Mouse (Mus musculus) spleen, adult 12 weeks (tissue): ENCODE measurements around the gene Olfr506.
"Not testable (repeated sequence)": the region's sequence is repeated elsewhere in the genome, so short reads cannot be mapped to it uniquely, and the experiment has no call there.

ENCODE experiments used
- DNase-seq: peaks from one replicate; pipeline ENCODE4 v3.0.0; 2022; ENCODE audit warnings: low spot score

Gene Olfr506

GRCm38 (mm10) chr7:108610487-108610886, at the start of gene Olfr506:
Olfr506 (plus strand) TSS chr7:108610787.
- no peak for DNase-seq

GRCm38 (mm10) chr7:108565693-108566092, 44.9 kb upstream of the Olfr506 start, which contains the start of gene Olfr504:
Olfr504 (minus strand) TSS chr7:108565793.
- DNase-seq = no peak

GRCm38 (mm10) chr7:108589797-108590196, 20.8 kb upstream of the Olfr506 start:
- DNase-seq = no peak

- not testable (repeated sequence) for DNase-seq
Observed at GRCm38 (mm10) chr7:108601916-108602315, 8.7 kb upstream of the Olfr506 start.

- no peak for DNase-seq
Observed at GRCm38 (mm10) chr7:108614110-108614509, 3.5 kb downstream of the Olfr506 start.

- DNase-seq = not testable (repeated sequence)
Observed at GRCm38 (mm10) chr7:108616781-108617180, 6.2 kb downstream of the Olfr506 start.

- no peak for DNase-seq
Observed at GRCm38 (mm10) chr7:108621514-108621913, 10.9 kb downstream of the Olfr506 start, which contains the start of gene Olfr507. Olfr507 (plus strand) TSS chr7:108621814.

- DNase-seq = no peak
Observed at GRCm38 (mm10) chr7:108629694-108630093, 19.1 kb downstream of the Olfr506 start, which contains the start of gene Olfr508. Olfr508 (plus strand) TSS chr7:108629994.

GRCm38 (mm10) chr7:108651806-108652205, 41.2 kb downstream of the Olfr506 start, which contains the start of gene Olfr509:
Olfr509 (minus strand) TSS chr7:108651906.
- DNase-seq = no peak

- DNase-seq = no peak
Observed at GRCm38 (mm10) chr7:108662419-108662818, 51.8 kb downstream of the Olfr506 start.
